Mouse (Mus musculus): ENCODE measurements at regions not wholly inside any gene's neighbourhood (a gene's known extent, or its start where the extent isn't known, plus 50 kb on each side); places are given as distances from the start of the nearest gene placed in this dataset.

- no peaks in the 10 kb centered on the region for H3K36me3 ChIP-seq (replicated peaks; ENCODE audit: control insufficient read depth, insufficient read depth, low read length)
- H3K9ac ChIP-seq (replicated peaks; ENCODE audit: low read depth, low read length), result no peak overlapping the region
- DNase-seq (ENCODE audit: low spot score), result peak; percentile 59
- H3K27ac ChIP-seq (ENCODE audit: low read depth), result no peak overlapping the region
- no peaks in the 10 kb centered on the region for H3K27me3 ChIP-seq (ENCODE audit: control insufficient read depth, insufficient read depth, low read length)
- 14% methylated on average over 7 of the region's 7 CpGs for WGBS
- TF ChIP-seq EP300 (IDR thresholded peaks at IDR 0.05; ENCODE audit: low read depth) (no peak), CTCF (IDR thresholded peaks at IDR 0.05; ENCODE audit: low read depth) (peak; percentile 90)
- 0 out of 2 replicates have a peak, but pooled peaks have one; percentile 53 for ATAC-seq (ENCODE audit: insufficient read depth, low read depth)
- no peak overlapping the region for H3K4me2 ChIP-seq (ENCODE audit: low read depth, low read length)
- no peak overlapping the region for H3K4me3 ChIP-seq (ENCODE audit: low read depth, low read length)
- no peaks in the 10 kb centered on the region for H3K9me3 ChIP-seq (replicated peaks; ENCODE audit: control insufficient read depth, low read length)
- H3K4me1 ChIP-seq (ENCODE audit: control insufficient read depth, insufficient read depth), result no peaks in the 10 kb centered on the region
These were observed 61.0 kb downstream of the Ccng2 start for GRCm38 (mm10) chr5:93328059-93328458.

GRCm38 (mm10) chr5:93330851-93331250 lies 63.8 kb downstream of the Ccng2 start:
- Histone ChIP-seq H3K9ac (replicated peaks; ENCODE audit: low read depth, low read length) (no peak overlapping the region), H3K4me1 (ENCODE audit: control insufficient read depth, insufficient read depth) (no peaks in the 10 kb centered on the region), H3K36me3 (replicated peaks; ENCODE audit: control insufficient read depth, insufficient read depth, low read length) (no peaks in the 10 kb centered on the region), H3K4me3 (ENCODE audit: low read depth, low read length) (no peak overlapping the region), H3K27me3 (ENCODE audit: control insufficient read depth, insufficient read depth, low read length) (no peaks in the 10 kb centered on the region), H3K9me3 (replicated peaks; ENCODE audit: control insufficient read depth, low read length) (no peaks in the 10 kb centered on the region), H3K27ac (ENCODE audit: low read depth) (no peak overlapping the region), H3K4me2 (ENCODE audit: low read depth, low read length) (no peak overlapping the region)
- no peak for DNase-seq (ENCODE audit: low spot score)
- no peak for ATAC-seq (ENCODE audit: insufficient read depth, low read depth)
- 59% methylated on average over 2 of the region's 2 CpGs for WGBS
- TF ChIP-seq CTCF (IDR thresholded peaks at IDR 0.05; ENCODE audit: low read depth) (no peak), EP300 (IDR thresholded peaks at IDR 0.05; ENCODE audit: low read depth) (no peak)

- no peaks in the 10 kb centered on the region for H3K36me3 ChIP-seq (replicated peaks; ENCODE audit: control insufficient read depth, insufficient read depth, low read length)
- H3K4me3 ChIP-seq (ENCODE audit: low read depth, low read length), result no peak overlapping the region
- H3K27me3 ChIP-seq (ENCODE audit: control insufficient read depth, insufficient read depth, low read length), result no peaks in the 10 kb centered on the region
- TF ChIP-seq CTCF (IDR thresholded peaks at IDR 0.05; ENCODE audit: low read depth), result no peak
- DNase-seq (ENCODE audit: low spot score), result no peak
- H3K4me1 ChIP-seq (ENCODE audit: control insufficient read depth, insufficient read depth), result no peaks in the 10 kb centered on the region
- 57% methylated on average over 2 of the region's 2 CpGs for WGBS
- ATAC-seq (ENCODE audit: insufficient read depth, low read depth), result no peak
- H3K9me3 ChIP-seq (replicated peaks; ENCODE audit: control insufficient read depth, low read length), result no peaks in the 10 kb centered on the region; the same call in 1 of the 2 replicates
- no peak overlapping the region for H3K9ac ChIP-seq (replicated peaks; ENCODE audit: low read depth, low read length)
- no peak overlapping the region for H3K4me2 ChIP-seq (ENCODE audit: low read depth, low read length)
- no peak overlapping the region for H3K27ac ChIP-seq (ENCODE audit: low read depth)
These were observed 86.0 kb downstream of the Ccng2 start for GRCm38 (mm10) chr5:93353101-93353500.

All from heart, postnatal 0 days (tissue).